Mouse (Mus musculus): ENCODE measurements at regions not wholly inside any gene's neighbourhood (a gene's known extent, or its start where the extent isn't known, plus 50 kb on each side); places are given as distances from the start of the nearest gene placed in this dataset.
"Not testable (repeated sequence)": the region's sequence is repeated elsewhere in the genome, so short reads cannot be mapped to it uniquely, and the experiment has no call there.

- no peak for DNase-seq (ENCODE audit: low spot score in 2 of 2)
Observed at GRCm38 (mm10) chrX:166809165-166809564, 223.6 kb upstream of the Egfl6 start.

GRCm38 (mm10) chrX:166808207-166808606, 222.7 kb upstream of the Egfl6 start:
- DNase-seq (ENCODE audit: low spot score in 2 of 2): no peak

- DNase-seq (ENCODE audit: low spot score in 2 of 2): no peak
Observed at GRCm38 (mm10) chrX:166805957-166806356, 220.4 kb upstream of the Egfl6 start.

- no peak for DNase-seq (ENCODE audit: low spot score in 2 of 2)
Observed at GRCm38 (mm10) chrX:166805480-166805879, 220.0 kb upstream of the Egfl6 start.

GRCm38 (mm10) chrX:166803246-166803645, 217.7 kb upstream of the Egfl6 start:
- no peak for DNase-seq (ENCODE audit: low spot score in 2 of 2)

GRCm38 (mm10) chrX:166801017-166801416, 215.5 kb upstream of the Egfl6 start:
- no peak for DNase-seq (ENCODE audit: low spot score in 2 of 2)

- DNase-seq (ENCODE audit: low spot score in 2 of 2): no peak
Observed at GRCm38 (mm10) chrX:166795651-166796050, 210.1 kb upstream of the Egfl6 start.

GRCm38 (mm10) chrX:166789031-166789430, 203.5 kb upstream of the Egfl6 start:
- peak; percentile 8 to 20 for DNase-seq (ENCODE audit: low spot score in 2 of 2)

- DNase-seq (ENCODE audit: low spot score in 2 of 2): not testable (repeated sequence)
Observed at GRCm38 (mm10) chrX:166787137-166787536, 201.6 kb upstream of the Egfl6 start.

GRCm38 (mm10) chrX:166785615-166786014, 200.1 kb upstream of the Egfl6 start:
- DNase-seq (ENCODE audit: low spot score in 2 of 2): no peak

GRCm38 (mm10) chrX:166783377-166783776, 197.9 kb upstream of the Egfl6 start:
- DNase-seq (ENCODE audit: low spot score in 2 of 2): no peak

GRCm38 (mm10) chrX:166779334-166780092, 194.0 kb upstream of the Egfl6 start:
- DNase-seq (ENCODE audit: low spot score in 2 of 2): no peak

- no peak for DNase-seq (ENCODE audit: low spot score in 2 of 2)
Observed at GRCm38 (mm10) chrX:166773408-166773854, 187.9 kb upstream of the Egfl6 start.

- DNase-seq (ENCODE audit: low spot score in 2 of 2): peak; percentile 15 to 39
Observed at GRCm38 (mm10) chrX:166766991-166767390, 181.5 kb upstream of the Egfl6 start.

- no peak for DNase-seq (ENCODE audit: low spot score in 2 of 2)
Observed at GRCm38 (mm10) chrX:166765647-166766046, 180.1 kb upstream of the Egfl6 start.

- DNase-seq (ENCODE audit: low spot score in 2 of 2): no peak
Observed at GRCm38 (mm10) chrX:166762098-166762497, 176.6 kb upstream of the Egfl6 start.

GRCm38 (mm10) chrX:166757152-166757551, 171.6 kb upstream of the Egfl6 start:
- DNase-seq (ENCODE audit: low spot score in 2 of 2): no peak

GRCm38 (mm10) chrX:166754967-166755654, 169.6 kb upstream of the Egfl6 start:
- no peak for DNase-seq (ENCODE audit: low spot score in 2 of 2)

- DNase-seq (ENCODE audit: low spot score in 2 of 2): no peak
Observed at GRCm38 (mm10) chrX:166749055-166749679, 163.6 kb upstream of the Egfl6 start.

- no peak for DNase-seq (ENCODE audit: low spot score in 2 of 2)
Observed at GRCm38 (mm10) chrX:166731354-166731753, 145.8 kb upstream of the Egfl6 start.

- DNase-seq (ENCODE audit: low spot score in 2 of 2): no peak
Observed at GRCm38 (mm10) chrX:166728622-166728928, 143.1 kb upstream of the Egfl6 start.

- no peak for DNase-seq (ENCODE audit: low spot score in 2 of 2)
Observed at GRCm38 (mm10) chrX:166727823-166728621, 142.5 kb upstream of the Egfl6 start.

Data from heart, adult 9 months (tissue).